Mouse (Mus musculus): ENCODE results near the gene Gm45021. TPM values are rescaled to one million over a fixed set of nuclear protein-coding genes. Genes with fewer than 3 reads are reported as not detected.

The Gm45021 gene
- polyA plus RNA-seq, 1 experiment, result not detected

- TF ChIP-seq TAL1 (IDR thresholded peaks at IDR 0.05; ENCODE audit: low read length) (no peak), GATA1 (IDR thresholded peaks at IDR 0.05; ENCODE audit: low read length) (no peak)
- Histone ChIP-seq H3K4me3 (replicated peaks) (no peak overlapping the region), H3K36me3 (ENCODE audit: control insufficient read depth) (no peaks in the 10 kb centered on the region), H3K9me3 (ENCODE audit: control insufficient read depth, low read length) (no peaks in the 10 kb centered on the region), H3K4me1 (ENCODE audit: control insufficient read depth) (no peaks in the 10 kb centered on the region), H3K27me3 (ENCODE audit: control insufficient read depth) (no peaks in the 10 kb centered on the region)
Observed at GRCm38 (mm10) chr6:48636515-48636914, 47.1 kb downstream of the Gm45021 start.

DNA sequence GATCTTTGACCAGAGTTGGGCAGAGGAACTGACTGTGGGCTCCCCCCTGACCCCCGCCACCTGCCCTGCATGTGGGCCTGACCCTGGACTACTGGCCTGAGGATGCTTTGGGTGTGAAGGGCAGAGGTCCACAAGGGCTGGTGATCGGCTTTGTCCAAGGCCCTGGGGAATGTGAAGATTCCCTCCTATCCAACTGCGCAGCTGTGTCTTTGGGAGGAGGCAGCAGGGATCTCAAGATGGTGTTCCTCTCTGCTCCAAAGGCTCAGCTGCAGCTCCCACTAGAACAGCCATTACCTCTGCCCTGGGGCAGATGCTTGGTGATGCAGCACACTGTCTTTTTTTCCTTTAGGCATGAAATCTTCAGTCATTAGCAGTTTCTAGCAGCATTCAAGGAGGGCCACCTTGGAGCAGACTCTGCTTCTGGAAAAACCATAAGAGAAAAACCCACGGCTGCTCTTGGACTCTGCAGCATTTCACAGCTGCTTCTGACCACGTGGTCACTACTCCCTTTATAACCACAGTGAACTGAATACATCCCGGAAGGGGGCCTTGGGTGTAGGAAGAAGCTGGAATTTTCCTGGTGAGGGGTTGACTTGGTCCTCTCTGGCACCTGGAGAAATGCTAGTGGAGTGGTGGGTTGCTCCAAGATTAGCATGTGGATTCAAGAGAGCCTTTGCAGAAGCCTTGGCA lies 48.5 kb downstream of the Gm45021 start:
- no peaks in the 10 kb centered on the region for H3K27me3 ChIP-seq (ENCODE audit: control insufficient read depth)
- no peak overlapping the region for H3K4me3 ChIP-seq (replicated peaks)
- H3K9me3 ChIP-seq (ENCODE audit: control insufficient read depth, low read length), result no peaks in the 10 kb centered on the region
- H3K36me3 ChIP-seq (ENCODE audit: control insufficient read depth), result no peaks in the 10 kb centered on the region
- TF ChIP-seq GATA1 (IDR thresholded peaks at IDR 0.05; ENCODE audit: low read length) (no peak), TAL1 (IDR thresholded peaks at IDR 0.05; ENCODE audit: low read length) (no peak)
- no peaks in the 10 kb centered on the region for H3K4me1 ChIP-seq (ENCODE audit: control insufficient read depth)

DNA sequence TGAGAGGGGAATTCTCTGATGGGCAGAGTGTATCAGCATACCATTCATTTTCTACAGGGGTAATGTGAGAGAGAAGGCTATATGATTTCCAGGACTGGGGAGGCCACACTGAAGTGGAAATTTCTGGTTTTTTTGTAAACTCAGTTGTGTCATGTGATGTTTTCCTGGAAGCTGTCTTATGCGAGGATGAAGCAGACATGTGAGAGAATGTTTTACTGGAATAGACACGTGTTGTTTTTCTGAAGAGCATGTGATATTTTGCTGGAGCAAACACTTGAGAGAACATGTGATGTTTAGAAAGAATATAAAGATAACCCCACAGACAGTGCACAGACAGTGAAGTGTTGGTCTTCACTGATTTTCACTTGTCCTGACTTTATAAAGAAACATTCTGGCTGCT lies 49.1 kb downstream of the Gm45021 start:
- Histone ChIP-seq H3K36me3 (ENCODE audit: control insufficient read depth) (no peaks in the 10 kb centered on the region), H3K4me3 (replicated peaks) (no peak overlapping the region), H3K27me3 (ENCODE audit: control insufficient read depth) (no peaks in the 10 kb centered on the region), H3K4me1 (ENCODE audit: control insufficient read depth) (no peaks in the 10 kb centered on the region), H3K9me3 (ENCODE audit: control insufficient read depth, low read length) (no peaks in the 10 kb centered on the region)
- TF ChIP-seq TAL1 (IDR thresholded peaks at IDR 0.05; ENCODE audit: low read length) (no peak), GATA1 (IDR thresholded peaks at IDR 0.05; ENCODE audit: low read length) (no peak)

DNA sequence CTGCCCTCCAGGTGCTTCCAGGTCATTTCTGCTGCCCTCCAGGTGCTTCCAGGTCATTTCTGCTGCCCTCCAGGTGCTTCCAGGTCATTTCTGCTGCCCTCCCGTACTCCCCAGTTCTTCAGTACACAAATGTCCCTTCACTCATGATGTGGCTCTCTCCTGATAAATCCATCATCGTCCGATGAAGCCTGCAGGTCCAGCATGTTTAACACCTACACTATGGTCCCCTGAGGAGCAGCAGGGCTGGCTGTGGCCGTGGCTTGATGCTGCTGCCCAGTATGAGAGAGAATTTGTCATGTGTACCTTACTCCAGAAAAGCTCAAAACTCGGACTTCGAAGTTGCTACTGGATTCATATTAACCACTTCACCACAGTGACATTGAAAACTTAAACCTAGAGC lies 52.0 kb downstream of the Gm45021 start:
- no peaks in the 10 kb centered on the region for H3K36me3 ChIP-seq (ENCODE audit: control insufficient read depth)
- H3K4me3 ChIP-seq (replicated peaks), result no peak overlapping the region
- H3K9me3 ChIP-seq (ENCODE audit: control insufficient read depth, low read length), result no peaks in the 10 kb centered on the region
- H3K27me3 ChIP-seq (ENCODE audit: control insufficient read depth), result no peaks in the 10 kb centered on the region
- TF ChIP-seq GATA1 (IDR thresholded peaks at IDR 0.05; ENCODE audit: low read length), result no peak
- TF ChIP-seq TAL1 (IDR thresholded peaks at IDR 0.05; ENCODE audit: low read length), result no peak
- H3K4me1 ChIP-seq (ENCODE audit: control insufficient read depth), result no peaks in the 10 kb centered on the region

- no peak overlapping the region for H3K4me3 ChIP-seq (replicated peaks)
- H3K4me1 ChIP-seq (ENCODE audit: control insufficient read depth), result no peaks in the 10 kb centered on the region
- no peaks in the 10 kb centered on the region for H3K27me3 ChIP-seq (ENCODE audit: control insufficient read depth)
- no peaks in the 10 kb centered on the region for H3K9me3 ChIP-seq (ENCODE audit: control insufficient read depth, low read length)
- H3K36me3 ChIP-seq (ENCODE audit: control insufficient read depth), result no peaks in the 10 kb centered on the region
- no peak for TF ChIP-seq GATA1 (IDR thresholded peaks at IDR 0.05; ENCODE audit: low read length)
- no peak for TF ChIP-seq TAL1 (IDR thresholded peaks at IDR 0.05; ENCODE audit: low read length)
Observed at GRCm38 (mm10) chr6:48642764-48643292, 53.4 kb downstream of the Gm45021 start.

DNA sequence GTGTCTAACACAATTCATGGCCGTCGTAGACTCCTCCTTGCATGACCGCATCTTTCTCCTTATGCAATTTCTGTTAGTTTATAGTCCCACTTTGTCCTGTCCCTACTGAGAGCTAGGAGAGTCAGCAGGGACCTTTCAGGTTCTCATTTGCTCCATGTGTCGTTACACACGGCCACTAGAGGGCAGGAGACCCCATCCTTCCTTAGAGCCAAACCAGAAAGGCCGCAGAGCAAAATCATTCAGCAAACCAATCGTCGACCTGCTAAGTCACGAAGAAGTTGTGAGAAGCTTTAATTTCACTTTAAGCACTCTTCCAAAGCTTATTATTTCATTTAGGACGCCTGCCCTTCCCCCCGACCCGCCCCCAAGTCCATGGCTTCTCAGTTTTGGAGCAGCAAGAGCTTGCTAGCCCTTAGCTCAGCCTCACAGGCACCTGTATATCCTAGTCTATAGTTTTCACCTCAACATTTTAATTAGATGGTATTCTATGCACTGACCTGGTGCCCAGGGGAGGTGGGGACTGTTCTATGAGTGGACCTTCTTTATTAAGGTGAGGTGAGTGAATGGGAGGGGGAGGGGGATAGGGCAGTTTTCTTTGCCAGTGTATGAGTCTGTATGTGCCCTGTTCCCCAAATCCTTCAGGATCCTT lies 56.4 kb downstream of the Gm45021 start:
- no peaks in the 10 kb centered on the region for H3K27me3 ChIP-seq (ENCODE audit: control insufficient read depth)
- TF ChIP-seq TAL1 (IDR thresholded peaks at IDR 0.05; ENCODE audit: low read length) (no peak), GATA1 (IDR thresholded peaks at IDR 0.05; ENCODE audit: low read length) (no peak)
- H3K9me3 ChIP-seq (ENCODE audit: control insufficient read depth, low read length), result no peaks in the 10 kb centered on the region
- no peaks in the 10 kb centered on the region for H3K4me1 ChIP-seq (ENCODE audit: control insufficient read depth)
- no peak overlapping the region for H3K4me3 ChIP-seq (replicated peaks)
- H3K36me3 ChIP-seq (ENCODE audit: control insufficient read depth), result no peaks in the 10 kb centered on the region

DNA sequence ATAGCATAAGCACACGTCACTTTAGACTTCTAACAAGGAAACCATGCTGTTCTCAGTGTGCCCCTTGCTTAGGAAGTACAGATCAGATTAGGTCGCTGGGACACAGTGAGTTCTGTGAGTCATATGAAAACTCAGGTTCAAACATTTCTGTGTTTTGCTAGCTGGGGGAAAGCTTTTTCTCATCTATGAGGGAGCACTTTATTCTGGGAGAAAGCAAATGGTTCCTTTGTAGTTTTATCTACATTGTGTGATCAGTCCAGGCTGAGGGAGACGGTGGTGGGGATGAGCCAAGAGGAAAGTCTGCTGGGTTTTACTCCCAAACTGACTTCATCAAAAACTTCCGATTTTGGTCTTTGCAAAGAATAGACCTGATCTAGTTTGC lies 56.9 kb downstream of the Gm45021 start:
- no peaks in the 10 kb centered on the region for H3K36me3 ChIP-seq (ENCODE audit: control insufficient read depth)
- H3K9me3 ChIP-seq (ENCODE audit: control insufficient read depth, low read length), result no peaks in the 10 kb centered on the region

GRCm38 (mm10) chr6:48646995-48647394 lies 57.6 kb downstream of the Gm45021 start, which contains the start of gene Gimap8:
TSS of gene Gimap8 (plus strand) at chr6:48647234.
- Histone ChIP-seq H3K4me1 (ENCODE audit: control insufficient read depth) (no peaks in the 10 kb centered on the region), H3K4me3 (replicated peaks) (no peak within 1 kb of the TSS), H3K36me3 (ENCODE audit: control insufficient read depth) (no peaks in the 10 kb centered on the region), H3K27me3 (ENCODE audit: control insufficient read depth) (no peaks in the 10 kb centered on the region), H3K9me3 (ENCODE audit: control insufficient read depth, low read length) (no peaks in the 10 kb centered on the region)
- no peak for TF ChIP-seq TAL1 (IDR thresholded peaks at IDR 0.05; ENCODE audit: low read length)
- TF ChIP-seq GATA1 (IDR thresholded peaks at IDR 0.05; ENCODE audit: low read length), result no peak

More for the DNA sequence above, 56.9 kb downstream of the Gm45021 start:
- Histone ChIP-seq H3K27me3 (ENCODE audit: control insufficient read depth) (no peaks in the 10 kb centered on the region), H3K4me3 (replicated peaks) (no peak overlapping the region), H3K4me1 (ENCODE audit: control insufficient read depth) (no peaks in the 10 kb centered on the region)
- no peak for TF ChIP-seq GATA1 (IDR thresholded peaks at IDR 0.05; ENCODE audit: low read length)
- TF ChIP-seq TAL1 (IDR thresholded peaks at IDR 0.05; ENCODE audit: low read length), result no peak

DNA sequence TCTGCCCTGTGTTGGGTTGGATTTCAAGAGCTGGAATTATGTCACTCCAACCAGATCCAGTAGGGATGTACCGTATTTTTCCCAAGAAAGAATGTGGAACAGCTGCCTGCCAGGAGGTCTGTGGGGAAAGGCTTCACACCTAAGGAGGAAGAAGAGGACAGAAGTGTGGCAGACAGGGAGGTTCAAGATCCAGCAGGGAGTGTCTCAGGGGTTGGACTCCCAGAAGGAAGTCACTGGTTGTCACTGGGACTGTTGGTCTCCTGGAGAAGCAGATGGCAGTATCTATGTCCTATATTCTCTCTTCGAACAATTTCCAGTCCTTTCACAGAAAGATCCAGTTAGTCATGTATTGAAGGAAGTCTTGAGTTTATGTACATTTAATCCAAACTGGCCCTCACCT lies 58.2 kb downstream of the Gm45021 start:
- TF ChIP-seq TAL1 (IDR thresholded peaks at IDR 0.05; ENCODE audit: low read length), result no peak
- no peak for TF ChIP-seq GATA1 (IDR thresholded peaks at IDR 0.05; ENCODE audit: low read length)
- Histone ChIP-seq H3K9me3 (ENCODE audit: control insufficient read depth, low read length) (no peaks in the 10 kb centered on the region), H3K4me3 (replicated peaks) (no peak overlapping the region), H3K27me3 (ENCODE audit: control insufficient read depth) (no peaks in the 10 kb centered on the region), H3K36me3 (ENCODE audit: control insufficient read depth) (no peaks in the 10 kb centered on the region), H3K4me1 (ENCODE audit: control insufficient read depth) (no peaks in the 10 kb centered on the region)
